Mouse (Mus musculus): ENCODE measurements at regions not wholly inside any gene's neighbourhood (a gene's known extent, or its start where the extent isn't known, plus 50 kb on each side); places are given as distances from the start of the nearest gene placed in this dataset.

DNA sequence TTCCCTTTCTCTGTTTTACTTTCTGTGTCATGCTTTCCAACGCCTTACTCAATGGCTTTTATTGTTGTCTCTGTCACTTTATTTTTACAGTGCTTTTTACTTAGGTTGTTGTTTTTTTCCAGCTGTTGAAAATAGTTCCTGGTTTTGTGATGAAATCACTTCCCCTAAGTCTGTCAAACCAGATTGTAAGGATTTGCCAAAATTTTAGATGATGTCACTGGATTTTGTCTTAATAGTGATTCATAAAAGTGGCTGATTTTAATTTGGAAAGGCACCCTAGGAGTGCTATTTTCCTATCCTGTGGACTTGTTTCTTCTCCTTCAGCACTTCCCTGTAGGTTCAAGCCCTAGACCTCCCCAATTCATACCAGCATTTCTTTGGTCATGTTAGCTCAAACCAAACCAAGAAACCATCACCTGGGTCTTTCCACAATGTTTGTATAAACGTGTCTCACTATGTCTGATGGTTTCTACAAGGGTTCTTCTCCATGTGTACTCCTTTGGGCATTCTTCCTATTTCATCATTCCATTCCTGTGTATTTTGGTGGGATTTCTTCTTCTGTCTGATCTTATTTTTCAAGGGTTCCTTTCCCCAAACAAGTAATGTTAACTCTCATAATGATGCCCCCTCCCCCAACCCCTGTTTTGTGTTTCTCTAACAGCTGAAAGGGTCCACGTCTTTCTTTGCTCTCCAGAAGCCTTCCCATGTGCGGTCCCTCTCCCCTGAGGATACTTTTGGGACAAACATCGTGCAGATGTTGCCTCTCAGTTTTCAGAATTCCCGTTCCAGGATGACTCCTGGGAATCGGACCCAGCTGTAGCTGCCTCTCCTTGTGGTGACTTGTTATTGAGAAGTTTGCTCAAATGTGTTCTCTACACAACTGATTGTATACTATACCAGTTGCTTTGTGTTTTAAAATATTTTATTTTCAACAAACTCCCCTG lies 89.5 kb upstream of the Dcn start:
- no peak for TF ChIP-seq CTCF (IDR thresholded peaks at IDR 0.05; ENCODE audit: extremely low read depth, insufficient read length, insufficient replicate concordance, low read depth, low read length)
- no peak for TF ChIP-seq POLR2A (IDR thresholded peaks at IDR 0.05; ENCODE audit: low read depth, low read length)
